Mouse (Mus musculus) liver, postnatal 0 days (tissue): ENCODE measurements around the gene Tcerg1l.

Experiments used
- CTCF ChIP-seq: sonication (generic); IDR thresholded peaks from 2 replicates; pipeline ENCODE4 v1.5.1; 2016; ENCODE audit warnings: antibody characterized with exemption, low read depth
- EP300 ChIP-seq: IDR thresholded peaks from 2 replicates; pipeline ENCODE4 v1.6.1; 2016; ENCODE audit warnings: antibody characterized with exemption, low read depth, mild to moderate bottlenecking

- TF ChIP-seq CTCF (no peak), EP300 (no peak)
Observed at GRCm38 (mm10) chr7:138345451-138345850, 52.1 kb downstream of the Tcerg1l start.
